Mouse (Mus musculus) layer of hippocampus, adult 8-10 months (tissue): ENCODE measurements around the gene Tiam1. TPM values are rescaled to one million over a fixed set of nuclear protein-coding genes. Genes with fewer than 3 reads are reported as not detected.
A peak's percentile ranks its signal among the peaks of the same experiment; 100 is the strongest.

ENCODE experiments used
- DNase-seq, 2 experiments: peaks; one replicate each; pipeline ENCODE4 v3.0.0; 2022; ENCODE audit warnings: low spot score in 2 of 2
- total RNA-seq, 4 experiments: library from RNA; stranded (reverse); gene quantifications; 2 replicates each; pipeline ENCODE4 v1.2.4; 2022

Tiam1 gene
- total RNA-seq, 4 experiments from 2014 or later: 103 to 125 (median 116) TPM

- DNase-seq: no peak
Observed at GRCm38 (mm10) chr16:90144541-90144940, 972 bp upstream of the Tiam1 start.

GRCm38 (mm10) chr16:90143416-90143759 lies 181 bp downstream of the Tiam1 start:
- no peak for DNase-seq

- peak in 1 of 2 experiments; percentile 35 for DNase-seq
Observed at GRCm38 (mm10) chr16:90142574-90143415, 774 bp downstream of the Tiam1 start.

GRCm38 (mm10) chr16:90142247-90142573 lies 1.4 kb downstream of the Tiam1 start:
- DNase-seq: no peak

- DNase-seq: no peak
Observed at GRCm38 (mm10) chr16:90141556-90141955, 2.0 kb downstream of the Tiam1 start.

- no peak for DNase-seq
Observed at GRCm38 (mm10) chr16:90140571-90140970, 3.0 kb downstream of the Tiam1 start.

GRCm38 (mm10) chr16:90139696-90140095 lies 3.9 kb downstream of the Tiam1 start:
- no peak for DNase-seq

GRCm38 (mm10) chr16:90138151-90138550 lies 5.4 kb downstream of the Tiam1 start:
- DNase-seq: no peak

- DNase-seq: no peak
Observed at GRCm38 (mm10) chr16:90137175-90137574, 6.4 kb downstream of the Tiam1 start.

GRCm38 (mm10) chr16:90135580-90135979 lies 8.0 kb downstream of the Tiam1 start:
- no peak for DNase-seq

GRCm38 (mm10) chr16:90134351-90134750 lies 9.2 kb downstream of the Tiam1 start:
- no peak for DNase-seq

- DNase-seq: no peak
Observed at GRCm38 (mm10) chr16:90132816-90133215, 10.8 kb downstream of the Tiam1 start.

GRCm38 (mm10) chr16:90132331-90132730 lies 11.2 kb downstream of the Tiam1 start:
- no peak for DNase-seq

GRCm38 (mm10) chr16:90128817-90129587 lies 14.6 kb downstream of the Tiam1 start:
- DNase-seq: no peak

GRCm38 (mm10) chr16:90128361-90128760 lies 15.2 kb downstream of the Tiam1 start:
- DNase-seq: no peak

GRCm38 (mm10) chr16:90125318-90126314 lies 18.0 kb downstream of the Tiam1 start:
- no peak for DNase-seq

- DNase-seq: no peak
Observed at GRCm38 (mm10) chr16:90123091-90123490, 20.5 kb downstream of the Tiam1 start.

- no peak for DNase-seq
Observed at GRCm38 (mm10) chr16:90122439-90122838, 21.1 kb downstream of the Tiam1 start.

- no peak for DNase-seq
Observed at GRCm38 (mm10) chr16:90121799-90122198, 21.8 kb downstream of the Tiam1 start.

- DNase-seq: no peak
Observed at GRCm38 (mm10) chr16:90119969-90120368, 23.6 kb downstream of the Tiam1 start.

GRCm38 (mm10) chr16:90116637-90117182 lies 26.9 kb downstream of the Tiam1 start:
- DNase-seq: no peak
